Mouse (Mus musculus): ENCODE measurements around the gene Hsph1. TPM values are rescaled to one million over a fixed set of nuclear protein-coding genes. Genes with fewer than 3 reads are reported as not detected.
A peak's percentile ranks its signal among the peaks of the same experiment; 100 is the strongest.

Hsph1 gene
- polyA plus RNA-seq, 1 experiment from 2014 or later: 72.5 TPM

DNA sequence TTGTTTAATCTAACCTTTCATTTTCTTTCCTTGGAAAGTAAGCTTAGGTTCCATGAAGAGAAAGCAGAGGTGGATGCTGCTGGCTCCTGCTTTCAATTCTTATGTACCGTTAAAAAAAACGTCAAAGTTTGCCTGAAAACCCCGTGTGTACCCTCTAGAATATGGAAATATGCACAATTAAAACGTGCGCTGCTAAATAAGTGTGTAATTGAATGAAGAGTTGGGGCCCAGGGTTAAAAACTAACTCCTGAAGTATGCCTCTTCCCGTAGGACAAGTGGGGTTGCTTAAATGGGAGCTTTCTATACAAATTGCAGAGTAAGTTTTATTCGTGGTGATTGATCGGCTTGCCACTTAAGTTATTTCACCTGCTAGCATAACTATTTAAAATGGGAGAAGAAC, 1.1 kb upstream of the Hsph1 start:
- H3K9me3 ChIP-seq: no peaks in the 10 kb centered on the region
- H3K27me3 ChIP-seq: no peaks in the 10 kb centered on the region
- H3K27ac ChIP-seq: no peak overlapping the region
- peak overlapping the region; percentile 81 for H3K4me3 ChIP-seq
- H3K4me1 ChIP-seq: peaks cover 23% of the 10 kb centered on the region
- H3K36me3 ChIP-seq: peaks cover 14% of the 10 kb centered on the region
- no peak for ATAC-seq (ENCODE audit: low FRiP score, low read depth)
- peak overlapping the region; percentile 82 for H3K4me2 ChIP-seq (replicated peaks)
- peak overlapping the region; percentile 67; the same call in 1 of the 2 replicates for H3K9ac ChIP-seq
- 50% methylated on average over 8 of the region's 8 CpGs for WGBS

- no peak for ATAC-seq (ENCODE audit: low FRiP score, low read depth)
- Histone ChIP-seq H3K9ac (peak overlapping the region; percentile 84), H3K9me3 (no peaks in the 10 kb centered on the region), H3K4me2 (replicated peaks) (peak overlapping the region; percentile 82), H3K36me3 (peaks cover 31% of the 10 kb centered on the region), H3K27me3 (no peaks in the 10 kb centered on the region), H3K4me1 (peaks cover 23% of the 10 kb centered on the region), H3K4me3 (peak overlapping the region; percentile 81), H3K27ac (peak overlapping the region; percentile 89)
- WGBS: under 1% methylated on average over 22 of the region's 24 CpGs
Measured at GRCm38 (mm10) chr5:149635556-149635955, 620 bp downstream of the Hsph1 start.

GRCm38 (mm10) chr5:149634409-149635035, 1.7 kb downstream of the Hsph1 start:
- 71% methylated on average over 11 of the region's 11 CpGs for WGBS
- Histone ChIP-seq H3K4me1 (peaks cover 23% of the 10 kb centered on the region), H3K27me3 (no peaks in the 10 kb centered on the region), H3K27ac (no peak overlapping the region), H3K4me2 (replicated peaks) (peak overlapping the region; percentile 82), H3K4me3 (peak overlapping the region; percentile 81), H3K9me3 (no peaks in the 10 kb centered on the region), H3K9ac (peak overlapping the region; percentile 84), H3K36me3 (peaks cover 42% of the 10 kb centered on the region)
- no peak for ATAC-seq (ENCODE audit: low FRiP score, low read depth)

DNA sequence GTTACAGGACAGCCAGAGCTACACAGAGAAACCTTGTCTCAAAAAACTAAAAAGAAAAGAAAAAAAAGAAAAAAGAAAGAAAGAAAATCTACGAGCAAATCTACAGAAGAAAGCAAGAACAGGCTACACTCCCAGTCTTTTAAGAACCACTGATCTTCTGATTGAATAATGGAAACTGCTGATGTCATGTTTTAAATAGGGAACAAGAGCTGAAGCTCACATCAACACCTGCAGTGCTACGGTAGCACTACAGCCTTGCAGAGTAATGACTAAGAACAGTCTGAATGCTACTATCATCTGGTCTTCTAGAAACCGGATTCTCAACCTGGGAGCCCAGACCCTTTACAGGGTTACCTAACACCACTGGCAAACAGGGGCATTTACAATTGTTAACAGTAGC, 10.6 kb downstream of the Hsph1 start:
- H3K4me1 ChIP-seq: no peaks in the 10 kb centered on the region
- H3K9me3 ChIP-seq: no peaks in the 10 kb centered on the region
- H3K4me3 ChIP-seq: no peak overlapping the region
- no peak overlapping the region for H3K27ac ChIP-seq
- H3K36me3 ChIP-seq: peaks cover 93% of the 10 kb centered on the region
- ATAC-seq (ENCODE audit: low FRiP score, low read depth): no peak
- no peaks in the 10 kb centered on the region for H3K27me3 ChIP-seq
- WGBS: 88% methylated on average over 3 of the region's 3 CpGs
- no peak overlapping the region for H3K4me2 ChIP-seq (replicated peaks)
- H3K9ac ChIP-seq: no peak overlapping the region

DNA sequence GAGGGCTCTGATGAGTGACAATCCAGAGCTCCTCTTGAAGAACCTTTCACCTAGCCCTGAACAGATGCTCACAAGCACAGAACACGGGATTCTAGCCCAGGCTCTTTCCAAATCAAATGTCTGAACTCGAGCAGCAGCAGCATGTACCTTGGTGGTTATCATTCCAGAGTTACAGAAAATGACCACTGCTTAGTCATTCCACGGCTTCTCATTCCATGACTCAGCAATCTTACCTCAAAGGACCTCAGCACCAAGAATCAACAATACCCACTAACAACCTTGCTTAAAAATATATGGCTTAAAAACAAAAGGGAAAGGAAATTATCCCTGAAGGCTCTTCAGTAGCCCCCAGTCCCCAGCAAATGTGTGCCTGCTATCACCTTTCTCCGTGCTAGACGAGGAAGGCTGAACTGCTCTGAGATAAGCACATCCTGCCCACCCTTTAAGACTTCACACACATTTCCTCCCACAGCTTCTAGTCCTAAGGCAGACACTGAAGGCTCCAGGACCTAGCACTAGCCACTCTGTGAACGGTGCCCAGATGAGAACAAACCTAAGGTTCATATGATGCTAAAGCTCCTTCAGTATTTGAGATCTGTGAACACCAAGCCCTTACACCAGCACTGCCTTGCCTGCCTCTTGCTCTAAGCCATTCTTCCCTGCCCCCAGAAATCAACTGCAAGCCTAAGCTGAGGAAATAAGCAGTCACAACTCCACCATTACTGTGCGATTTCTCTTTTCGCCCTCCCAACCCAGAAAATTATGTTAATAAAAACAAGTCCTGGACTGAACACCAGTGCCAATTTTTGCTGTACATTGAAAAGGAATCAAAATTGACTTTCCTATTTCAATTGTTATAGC, 12.1 kb downstream of the Hsph1 start:
- Histone ChIP-seq H3K4me3 (no peak overlapping the region), H3K9me3 (no peaks in the 10 kb centered on the region)

GRCm38 (mm10) chr5:149622644-149623043, 13.5 kb downstream of the Hsph1 start:
- no peak overlapping the region for H3K27ac ChIP-seq
- no peaks in the 10 kb centered on the region for H3K9me3 ChIP-seq
- H3K36me3 ChIP-seq: peaks cover 95% of the 10 kb centered on the region
- no peak overlapping the region for H3K4me2 ChIP-seq (replicated peaks)
- H3K27me3 ChIP-seq: no peaks in the 10 kb centered on the region
- no peak for ATAC-seq (ENCODE audit: low FRiP score, low read depth)
- no peak overlapping the region for H3K9ac ChIP-seq
- 76% methylated on average over 6 of the region's 6 CpGs for WGBS
- no peaks in the 10 kb centered on the region for H3K4me1 ChIP-seq
- no peak overlapping the region for H3K4me3 ChIP-seq

More for the DNA sequence above, 12.1 kb downstream of the Hsph1 start:
- no peak overlapping the region; the same call in 1 of the 2 replicates for H3K27ac ChIP-seq
- H3K9ac ChIP-seq: no peak overlapping the region
- no peaks in the 10 kb centered on the region for H3K4me1 ChIP-seq
- WGBS: 86% methylated on average over 8 of the region's 8 CpGs
- no peak for ATAC-seq (ENCODE audit: low FRiP score, low read depth)
- H3K27me3 ChIP-seq: no peaks in the 10 kb centered on the region
- H3K4me2 ChIP-seq (replicated peaks): no peak overlapping the region
- H3K36me3 ChIP-seq: peaks cover 93% of the 10 kb centered on the region

DNA sequence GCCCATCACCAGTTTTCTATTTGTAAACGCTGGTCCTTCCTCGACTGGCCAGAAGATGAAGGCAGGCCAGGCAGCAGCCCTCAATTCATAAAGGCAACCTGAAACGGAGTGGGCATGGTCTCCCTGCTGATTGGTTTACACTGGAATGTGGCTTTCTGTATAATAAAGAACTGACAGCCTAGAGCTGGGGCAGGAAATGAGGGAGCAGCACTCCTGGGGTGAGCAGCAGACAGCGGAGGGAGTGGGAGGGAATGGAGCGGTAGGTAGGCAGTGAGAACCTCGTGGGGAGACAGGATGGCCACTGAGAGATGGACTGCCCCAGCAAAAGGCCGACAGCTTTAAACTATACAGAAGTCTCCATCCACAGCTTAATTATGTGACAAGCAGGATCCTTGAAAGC, 14.0 kb downstream of the Hsph1 start:
- H3K4me1 ChIP-seq: no peaks in the 10 kb centered on the region
- H3K4me2 ChIP-seq (replicated peaks): no peak overlapping the region
- ATAC-seq (ENCODE audit: low FRiP score, low read depth): no peak
- H3K9ac ChIP-seq: 0 out of 2 replicates have a peak overlapping the region, but pooled peaks have one; percentile 1
- no peaks in the 10 kb centered on the region for H3K27me3 ChIP-seq
- 45% methylated on average over 7 of the region's 7 CpGs for WGBS
- H3K4me3 ChIP-seq: no peak overlapping the region
- H3K36me3 ChIP-seq: peaks cover 95% of the 10 kb centered on the region
- H3K9me3 ChIP-seq: no peaks in the 10 kb centered on the region
- H3K27ac ChIP-seq: no peak overlapping the region

DNA sequence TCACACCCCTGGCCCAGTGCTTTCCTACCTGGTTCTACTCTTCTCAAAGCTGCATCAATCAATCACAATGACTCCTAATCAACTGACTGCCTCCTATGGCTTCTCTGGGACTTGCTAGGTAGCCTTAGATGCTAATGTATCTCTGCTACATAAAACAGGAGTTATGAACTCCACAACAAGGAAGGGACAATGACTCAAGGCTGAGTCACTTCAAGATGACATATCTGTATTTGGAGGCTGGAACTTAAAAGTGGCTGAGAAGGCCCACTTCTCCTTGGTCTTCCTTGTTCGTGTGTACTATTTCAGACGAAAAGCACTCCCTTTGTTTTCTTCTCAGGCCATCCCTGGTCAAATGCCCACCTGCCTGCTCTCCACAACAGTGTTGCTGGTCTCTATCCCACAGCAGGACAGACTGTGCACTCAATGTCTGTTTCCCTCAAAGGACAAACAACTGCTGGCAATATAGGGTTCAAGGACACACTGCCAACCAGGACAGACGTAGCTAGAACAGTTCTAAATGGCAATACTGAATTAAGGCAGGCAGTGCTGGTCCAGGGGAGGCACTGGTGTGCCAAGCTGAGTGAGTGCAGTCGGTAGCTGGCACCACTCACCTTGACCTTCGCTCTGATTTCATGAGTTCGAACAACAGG, 18.3 kb downstream of the Hsph1 start:
- no peaks in the 10 kb centered on the region for H3K9me3 ChIP-seq
- H3K9ac ChIP-seq: no peak overlapping the region
- H3K4me1 ChIP-seq: no peaks in the 10 kb centered on the region
- peaks cover 85% of the 10 kb centered on the region for H3K36me3 ChIP-seq
- no peak for ATAC-seq (ENCODE audit: low FRiP score, low read depth)
- no peak overlapping the region for H3K4me2 ChIP-seq (replicated peaks)
- no peak overlapping the region for H3K4me3 ChIP-seq
- no peak overlapping the region for H3K27ac ChIP-seq
- 87% methylated on average over 6 of the region's 6 CpGs for WGBS
- no peaks in the 10 kb centered on the region for H3K27me3 ChIP-seq

DNA sequence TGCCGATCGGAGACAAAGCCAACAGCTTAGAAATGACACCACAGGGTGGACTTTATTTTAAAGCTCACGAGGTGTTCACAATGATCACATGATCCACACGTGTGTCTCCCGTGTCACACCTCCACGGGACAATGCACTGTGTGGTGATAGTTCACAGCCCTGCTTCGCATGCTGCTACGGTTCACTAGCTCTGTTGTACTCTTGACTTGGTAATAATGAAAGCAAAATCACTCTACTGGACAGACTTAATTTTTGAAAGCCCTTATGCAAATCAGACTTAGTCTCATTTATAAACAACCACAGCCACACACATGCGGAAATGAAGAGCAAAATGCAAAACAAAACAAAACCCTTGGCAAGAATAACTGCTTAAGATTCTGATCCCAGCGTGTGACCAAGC, 19.4 kb downstream of the Hsph1 start:
- 93% methylated on average over 10 of the region's 10 CpGs for WGBS
- H3K4me2 ChIP-seq (replicated peaks): no peak overlapping the region
- no peaks in the 10 kb centered on the region for H3K27me3 ChIP-seq
- 0 out of 2 replicates have a peak, but pooled peaks cover 7% of the 10 kb centered on the region for H3K4me1 ChIP-seq
- no peak for ATAC-seq (ENCODE audit: low FRiP score, low read depth)
- peaks cover 76% of the 10 kb centered on the region for H3K36me3 ChIP-seq
- no peak overlapping the region for H3K27ac ChIP-seq
- no peak overlapping the region for H3K9ac ChIP-seq
- H3K9me3 ChIP-seq: no peaks in the 10 kb centered on the region
- H3K4me3 ChIP-seq: no peak overlapping the region

DNA sequence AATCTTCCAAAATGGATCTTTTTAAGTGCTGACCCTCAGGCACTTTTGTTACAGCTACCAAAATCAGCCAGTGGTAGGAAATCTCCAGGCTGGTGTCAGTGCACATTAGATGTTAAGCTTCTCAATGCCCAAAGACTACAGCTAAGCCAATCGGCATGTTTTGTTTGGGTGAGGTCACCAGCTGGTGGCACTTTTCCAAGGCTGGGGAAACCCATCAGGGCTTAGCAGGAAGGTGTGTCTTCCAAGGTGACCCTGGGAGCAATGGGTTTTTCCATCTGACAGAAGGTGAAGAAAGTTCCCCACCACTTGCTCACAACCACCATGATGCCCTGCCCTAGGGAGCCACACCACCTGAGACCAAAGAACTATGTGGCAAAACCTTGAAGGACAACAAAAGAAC, 20.0 kb downstream of the Hsph1 start:
- no peak for ATAC-seq (ENCODE audit: low FRiP score, low read depth)
- H3K4me2 ChIP-seq (replicated peaks): no peak overlapping the region
- no peaks in the 10 kb centered on the region for H3K27me3 ChIP-seq
- no peak overlapping the region for H3K4me3 ChIP-seq
- 78% methylated on average over 1 of the region's 1 CpGs for WGBS
- 0 out of 2 replicates have a peak, but pooled peaks cover 7% of the 10 kb centered on the region for H3K4me1 ChIP-seq
- no peak overlapping the region for H3K27ac ChIP-seq
- peaks cover 69% of the 10 kb centered on the region for H3K36me3 ChIP-seq
- no peaks in the 10 kb centered on the region for H3K9me3 ChIP-seq
- H3K9ac ChIP-seq: no peak overlapping the region

DNA sequence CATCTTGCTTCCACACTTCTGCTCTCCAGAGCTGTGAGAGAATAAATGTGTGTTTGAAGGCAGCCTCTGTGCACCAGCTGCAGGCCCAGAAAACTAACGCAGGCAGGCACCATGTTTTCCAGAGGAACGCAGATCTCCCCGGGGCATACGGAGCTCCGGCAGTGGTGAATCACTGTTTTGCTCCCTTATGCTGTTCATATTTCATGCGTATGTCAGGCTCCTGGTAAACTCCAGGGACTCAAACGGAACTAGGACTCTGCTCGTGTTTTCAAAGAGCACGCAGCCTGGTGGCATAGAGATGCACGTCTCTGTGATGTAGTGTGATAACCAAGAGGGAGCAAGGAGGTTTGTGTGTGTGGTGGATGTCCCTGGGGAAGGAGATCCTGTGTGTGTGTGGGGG, 23.4 kb downstream of the Hsph1 start:
- peaks cover 35% of the 10 kb centered on the region for H3K36me3 ChIP-seq
- H3K4me3 ChIP-seq: no peak overlapping the region
- no peaks in the 10 kb centered on the region for H3K9me3 ChIP-seq
- no peaks in the 10 kb centered on the region for H3K27me3 ChIP-seq
- no peak overlapping the region for H3K4me2 ChIP-seq (replicated peaks)
- H3K27ac ChIP-seq: no peak overlapping the region
- WGBS: 58% methylated on average over 10 of the region's 10 CpGs
- 0 out of 2 replicates have a peak overlapping the region, but pooled peaks have one; percentile 2 for H3K9ac ChIP-seq
- no peak for ATAC-seq (ENCODE audit: low FRiP score, low read depth)
- H3K4me1 ChIP-seq: 0 out of 2 replicates have a peak, but pooled peaks cover 7% of the 10 kb centered on the region

DNA sequence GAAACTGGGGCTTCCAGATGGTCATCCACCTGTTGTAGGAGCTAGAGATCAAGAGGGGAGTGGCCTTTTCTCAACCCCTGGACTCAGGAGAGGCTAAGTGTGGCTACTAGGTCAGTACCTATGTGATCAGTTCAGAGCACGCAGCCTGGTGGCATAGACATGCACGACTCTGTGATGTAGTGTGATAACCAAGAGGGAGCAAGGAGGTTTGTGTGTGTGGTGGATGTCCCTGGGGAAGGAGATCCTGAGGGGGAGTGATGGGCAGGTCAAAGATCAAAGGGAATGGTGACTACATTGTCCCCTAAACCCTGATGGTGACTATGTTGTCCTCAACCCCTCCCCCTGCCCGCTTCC, 24.0 kb downstream of the Hsph1 start:
- no peak for ATAC-seq (ENCODE audit: low FRiP score, low read depth)
- Histone ChIP-seq H3K27ac (no peak overlapping the region), H3K4me2 (replicated peaks) (no peak overlapping the region), H3K27me3 (no peaks in the 10 kb centered on the region), H3K9ac (no peak overlapping the region), H3K9me3 (no peaks in the 10 kb centered on the region), H3K4me3 (no peak overlapping the region), H3K4me1 (0 out of 2 replicates have a peak, but pooled peaks cover 7% of the 10 kb centered on the region), H3K36me3 (peaks cover 29% of the 10 kb centered on the region)
- WGBS: 71% methylated on average over 3 of the region's 3 CpGs
